Mouse (Mus musculus) liver, postnatal 0 days (tissue): Measurements from ENCODE around the gene Gm11634.

Experiments
- CTCF ChIP-seq: sonication (generic); IDR thresholded peaks from 2 replicates; pipeline ENCODE4 v1.5.1; 2016; ENCODE audit warnings: antibody characterized with exemption, low read depth
- EP300 ChIP-seq: IDR thresholded peaks from 2 replicates; pipeline ENCODE4 v1.6.1; 2016; ENCODE audit warnings: antibody characterized with exemption, low read depth, mild to moderate bottlenecking

DNA sequence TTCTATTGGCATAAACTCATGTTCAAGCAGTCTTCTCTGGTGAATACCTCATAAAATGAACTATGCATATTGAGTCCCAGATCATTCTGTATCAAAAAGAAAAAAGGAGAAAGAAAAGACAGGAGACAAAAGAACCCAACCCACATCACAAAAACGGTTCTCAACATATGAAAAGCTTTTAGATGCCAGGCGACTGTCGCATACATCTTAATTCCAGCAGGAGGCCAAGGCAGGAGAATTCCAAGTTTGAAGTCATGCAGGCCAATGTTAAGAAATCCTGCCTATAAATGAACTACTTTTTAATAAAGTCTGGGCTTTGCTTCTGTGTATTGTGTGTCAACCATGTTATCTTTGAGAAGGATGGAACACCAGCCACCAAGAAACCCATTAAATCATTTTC is 5.1 kb upstream of the Gm11634 start:
- no peak for TF ChIP-seq CTCF
- no peak for TF ChIP-seq EP300
